In genomic region chr1:134771353-134771752, GRCm38 (mm10) we compare ENCODE assay signal across 8 mouse cellular contexts.
A peak's percentile ranks its signal among the peaks of the same experiment; 100 is the strongest.
DNase-seq lines count a peak whose midpoint lies in the region; ATAC-seq and TF ChIP-seq lines count a peak whose summit lies in the region.

No protein-coding gene starts in this region.

- no peak for TF ChIP-seq CTCF in heart, postnatal 0 days (IDR thresholded peaks at IDR 0.05; ENCODE audit: low read depth)

- no peak overlapping the region for H3K4me2 ChIP-seq in embryonic facial prominence, embryonic 13.5 days
- H3K4me2 ChIP-seq in heart, postnatal 0 days (ENCODE audit: low read depth, low read length), result no peak overlapping the region
- no peak overlapping the region for H3K4me2 ChIP-seq in lung, embryonic 15.5 days

- WGBS in embryonic facial prominence, embryonic 13.5 days, result 65% methylated on average over 6 of the region's 6 CpGs
- 77% methylated on average over 6 of the region's 6 CpGs for WGBS in embryonic facial prominence, embryonic 10.5 days
- WGBS in heart, postnatal 0 days, result 44% methylated on average over 6 of the region's 6 CpGs
- 23% methylated on average over 6 of the region's 6 CpGs for WGBS in lung, embryonic 15.5 days

- peaks cover 43% of the 10 kb centered on the region for H3K4me1 ChIP-seq in embryonic facial prominence, embryonic 13.5 days
- H3K4me1 ChIP-seq in embryonic facial prominence, embryonic 10.5 days, result peaks cover 52% of the 10 kb centered on the region
- H3K4me1 ChIP-seq in heart, postnatal 0 days (ENCODE audit: control insufficient read depth, insufficient read depth), result peaks cover 15% of the 10 kb centered on the region
- H3K4me1 ChIP-seq in lung, embryonic 15.5 days, result peaks cover 49% of the 10 kb centered on the region

- no peak for TF ChIP-seq EP300 in heart, postnatal 0 days (IDR thresholded peaks at IDR 0.05; ENCODE audit: low read depth)

- H3K4me3 ChIP-seq in embryonic facial prominence, embryonic 13.5 days, result no peak overlapping the region
- H3K4me3 ChIP-seq in embryonic facial prominence, embryonic 10.5 days, result no peak overlapping the region
- H3K4me3 ChIP-seq in heart, postnatal 0 days (ENCODE audit: low read depth, low read length), result no peak overlapping the region
- no peak overlapping the region for H3K4me3 ChIP-seq in lung, embryonic 15.5 days

- H3K9ac ChIP-seq in embryonic facial prominence, embryonic 13.5 days, result no peak overlapping the region
- H3K9ac ChIP-seq in heart, postnatal 0 days (replicated peaks; ENCODE audit: low read depth, low read length), result no peak overlapping the region
- no peak overlapping the region for H3K9ac ChIP-seq in lung, embryonic 15.5 days

- no peak for DNase-seq in embryonic facial prominence, embryonic 10.5 days (ENCODE audit: low spot score)
- DNase-seq in R1 (ENCODE audit: low read depth, low spot score), result peak; percentile 40
- DNase-seq in heart, postnatal 0 days (ENCODE audit: low spot score), result peak; percentile 80
- DNase-seq in ovary, postnatal 14 days (ENCODE audit: low spot score), result no peak
- no peak for DNase-seq in layer of hippocampus, adult 9-10 months (ENCODE audit: low spot score)
- no peak for DNase-seq in layer of hippocampus, adult 11-12 months (ENCODE audit: low spot score)

- H3K27me3 ChIP-seq in embryonic facial prominence, embryonic 13.5 days, result no peaks in the 10 kb centered on the region
- H3K27me3 ChIP-seq in embryonic facial prominence, embryonic 10.5 days (replicated peaks; ENCODE audit: low read depth, poor library complexity, severe bottlenecking), result no peaks in the 10 kb centered on the region
- H3K27me3 ChIP-seq in heart, postnatal 0 days (ENCODE audit: control insufficient read depth, insufficient read depth, low read length), result no peaks in the 10 kb centered on the region
- no peaks in the 10 kb centered on the region for H3K27me3 ChIP-seq in lung, embryonic 15.5 days

- peak; percentile 48; the same call in 1 of the 2 replicates for ATAC-seq in embryonic facial prominence, embryonic 13.5 days (ENCODE audit: insufficient number of reproducible peaks, insufficient read depth, low FRiP score, low TSS enrichment, low read depth)
- ATAC-seq in heart, postnatal 0 days (ENCODE audit: insufficient read depth, low read depth), result peak; percentile 81
- ATAC-seq in lung, embryonic 15.5 days (ENCODE audit: borderline replicate concordance, extremely low read depth, low FRiP score, low TSS enrichment), result peak; percentile 63

- H3K27ac ChIP-seq in embryonic facial prominence, embryonic 13.5 days, result peak overlapping the region; percentile 49; the same call in 1 of the 2 replicates
- no peak overlapping the region for H3K27ac ChIP-seq in embryonic facial prominence, embryonic 10.5 days (replicated peaks)
- H3K27ac ChIP-seq in heart, postnatal 0 days (ENCODE audit: low read depth), result peak overlapping the region; percentile 73
- peak overlapping the region; percentile 81 for H3K27ac ChIP-seq in lung, embryonic 15.5 days

- H3K36me3 ChIP-seq in embryonic facial prominence, embryonic 13.5 days, result peaks cover 41% of the 10 kb centered on the region
- H3K36me3 ChIP-seq in embryonic facial prominence, embryonic 10.5 days (replicated peaks), result peaks cover 14% of the 10 kb centered on the region
- peaks cover 84% of the 10 kb centered on the region for H3K36me3 ChIP-seq in heart, postnatal 0 days (replicated peaks; ENCODE audit: control insufficient read depth, insufficient read depth, low read length)
- H3K36me3 ChIP-seq in lung, embryonic 15.5 days, result peaks cover 7% of the 10 kb centered on the region

- H3K9me3 ChIP-seq in embryonic facial prominence, embryonic 13.5 days, result no peaks in the 10 kb centered on the region
- H3K9me3 ChIP-seq in embryonic facial prominence, embryonic 10.5 days, result no peaks in the 10 kb centered on the region
- H3K9me3 ChIP-seq in heart, postnatal 0 days (replicated peaks; ENCODE audit: control insufficient read depth, low read length), result no peaks in the 10 kb centered on the region
- no peaks in the 10 kb centered on the region for H3K9me3 ChIP-seq in lung, embryonic 15.5 days

Comparison
In these comparisons a context has a peak if more than half of its experiments do, and no peak if none do; other contexts are left out.
1. DNase-seq: peak in R1 (single experiment) and heart, postnatal 0 days (single experiment); none in embryonic facial prominence, embryonic 10.5 days (single experiment), ovary, postnatal 14 days (single experiment), layer of hippocampus, adult 9-10 months (single experiment) and layer of hippocampus, adult 11-12 months (single experiment).
2. Peak in every context shown above with its lines, with median percentiles within 50 percentile points of each other: ATAC-seq.